Mouse (Mus musculus) embryonic stem cell, embryonic (primary cell): ENCODE results near the gene Ifitm6.
"Not testable (repeated sequence)": the region's sequence is repeated elsewhere in the genome, so short reads cannot be mapped to it uniquely, and the experiment has no call there.

Source experiments
- CTCF ChIA-PET, 4 experiments: fragments of 300-600 bp in 2 of 4; fragments of 350-600 bp in 2 of 4; sonication (Branson Sonifier 250); formaldehyde crosslinking; loops; one replicate each; lab custom pipeline; 2022; ENCODE audit warnings: inconsistent platforms in 2 of 4; lab: Charles Lee
- POLR2A ChIA-PET, 4 experiments: fragments of 300-600 bp in 2 of 4; fragments of 350-600 bp in 2 of 4; sonication (Branson Sonifier 250); formaldehyde crosslinking; loops; one replicate each; lab custom pipeline; 2022; ENCODE audit warnings: antibody characterized with exemption in 4 of 4, inconsistent platforms in 1 of 4; lab: Charles Lee

Gene Ifitm6

GRCm38 (mm10) chr7:141006914-141007313 lies 10.8 kb downstream of the Ifitm6 start:
- ChIA-PET POLR2A (interaction anchor here in 3 of 4 experiments (0.8 to 6.8 kb wide), 22 partner anchors 12 to 98 kb away, joined by 3 to 45 read pairs (median 4); partner anchors contain the start of genes B4galnt4 (in 1 of the 3), Gm45717 (in 1 of the 3), Ifitm1 (in 1 of the 3) and Ifitm2 (in 1 of the 3)), CTCF (interaction anchor here in 3 of 4 experiments (0.6 to 3.9 kb wide), 8 partner anchors 26 to 129 kb away, joined by 3 to 45 read pairs (median 6); partner anchors contain the start of gene Pgghg (in 1 of the 3))

GRCm38 (mm10) chr7:141006446-141006845 lies 11.3 kb downstream of the Ifitm6 start:
- POLR2A ChIA-PET = interaction anchor here in 3 of 4 experiments (0.8 to 6.8 kb wide), 17 partner anchors 12 to 97 kb away, joined by 3 to 45 read pairs (median 4); partner anchors contain the start of genes Gm45717 (in 1 of the 3), Ifitm1 (in 1 of the 3) and Ifitm2 (in 1 of the 3)

GRCm38 (mm10) chr7:141003248-141004010 lies 14.3 kb downstream of the Ifitm6 start:
- ChIA-PET POLR2A (interaction anchor here in 1 of 4 experiments (1.0 kb wide), 1 partner anchor 13 kb away, joined by 3 read pairs; no protein-coding TSS in a partner anchor), CTCF (interaction anchor here in 1 of 4 experiments (0.6 kb wide), 1 partner anchor 48 kb away, joined by 3 read pairs; no protein-coding TSS in a partner anchor)

More at GRCm38 (mm10) chr7:141006446-141006845, 11.3 kb downstream of the Ifitm6 start:
- CTCF ChIA-PET = interaction anchor here in 2 of 4 experiments (0.6 to 1.7 kb wide), 4 partner anchors 21 to 98 kb away, joined by 3 to 9 read pairs (median 4); no protein-coding TSS in a partner anchor

GRCm38 (mm10) chr7:141000881-141001708 lies 16.6 kb downstream of the Ifitm6 start:
- ChIA-PET POLR2A (interaction anchor here in 3 of 4 experiments (0.5 to 1.4 kb wide), 5 partner anchors 12 to 62 kb away, joined by 3 to 7 read pairs (median 5); no protein-coding TSS in a partner anchor), CTCF (interaction anchor here in 1 of 4 experiments (0.7 kb wide), 1 partner anchor 42 kb away, joined by 3 read pairs; no protein-coding TSS in a partner anchor)

- CTCF ChIA-PET = interaction anchor here in 1 of 4 experiments (0.7 kb wide), 1 partner anchor 52 kb away, joined by 3 read pairs; no protein-coding TSS in a partner anchor
- POLR2A ChIA-PET = interaction anchor here in 1 of 4 experiments (0.7 to 0.8 kb wide), 2 partner anchors 42 to 43 kb away, joined by 3 to 4 read pairs; no protein-coding TSS in a partner anchor
Observed at GRCm38 (mm10) chr7:140998853-140999700, 18.6 kb downstream of the Ifitm6 start.

GRCm38 (mm10) chr7:140997817-140998216 lies 19.9 kb downstream of the Ifitm6 start:
- ChIA-PET CTCF (interaction anchor here in 3 of 4 experiments (0.6 to 1.7 kb wide), 4 partner anchors 13 to 89 kb away, joined by 3 to 4 read pairs (median 4); no protein-coding TSS in a partner anchor), POLR2A (interaction anchor here in 1 of 4 experiments (1.2 kb wide), 1 partner anchor 34 kb away, joined by 3 read pairs; no protein-coding TSS in a partner anchor)

- POLR2A ChIA-PET = interaction anchor here (0.6 to 4.6 kb wide), 12 partner anchors 9 to 1778 kb away, joined by 3 to 26 read pairs (median 5); no protein-coding TSS in a partner anchor
- CTCF ChIA-PET = interaction anchor here in 3 of 4 experiments (0.5 to 2.5 kb wide), 5 partner anchors 17 to 75 kb away, joined by 3 to 11 read pairs (median 5); partner anchors contain the start of gene Ifitm1 (in 1 of the 3)
Observed at GRCm38 (mm10) chr7:140991117-140991689, 26.5 kb downstream of the Ifitm6 start.

- POLR2A ChIA-PET = interaction anchor here (0.6 to 4.6 kb wide), 23 partner anchors 8 to 1777 kb away, joined by 3 to 26 read pairs (median 4); partner anchors contain the start of genes Gm45785 (in 1 of the 4) and Ric8a (in 1 of the 4)
- CTCF ChIA-PET = interaction anchor here in 3 of 4 experiments (0.6 to 2.5 kb wide), 5 partner anchors 18 to 140 kb away, joined by 3 to 11 read pairs (median 5); partner anchors contain the start of gene Ifitm1 (in 1 of the 3)
Observed at GRCm38 (mm10) chr7:140990622-140991021, 27.1 kb downstream of the Ifitm6 start.

GRCm38 (mm10) chr7:140990185-140990584 lies 27.5 kb downstream of the Ifitm6 start:
- POLR2A ChIA-PET = interaction anchor here (0.7 to 4.6 kb wide), 34 partner anchors 8 to 1777 kb away, joined by 3 to 26 read pairs (median 4); partner anchors contain the start of genes Gm45785 (in 1 of the 4), Psmd13 (in 1 of the 4), Ptdss2 (in 1 of the 4) and Rassf7 (in 1 of the 4)
- CTCF ChIA-PET = interaction anchor here in 3 of 4 experiments (0.6 to 2.5 kb wide), 6 partner anchors 18 to 139 kb away, joined by 3 to 11 read pairs (median 5); partner anchors contain the start of gene Ifitm1 (in 1 of the 3)

GRCm38 (mm10) chr7:140989022-140989421 lies 28.7 kb downstream of the Ifitm6 start:
- CTCF ChIA-PET = interaction anchor here in 2 of 4 experiments (0.8 to 2.5 kb wide), 5 partner anchors 19 to 86 kb away, joined by 3 to 11 read pairs (median 4); no protein-coding TSS in a partner anchor
- POLR2A ChIA-PET = interaction anchor here in 3 of 4 experiments (0.6 to 4.6 kb wide), 18 partner anchors 12 to 872 kb away, joined by 3 to 26 read pairs (median 4); partner anchors contain the start of genes Psmd13 (in 1 of the 3), Ptdss2 (in 1 of the 3) and Sirt3 (in 1 of the 3)

GRCm38 (mm10) chr7:140987182-140988138 lies 30.3 kb downstream of the Ifitm6 start:
- ChIA-PET CTCF (interaction anchor here in 1 of 4 experiments (0.7 kb wide), 1 partner anchor 77 kb away, joined by 5 read pairs; no protein-coding TSS in a partner anchor), POLR2A (interaction anchor here in 3 of 4 experiments (0.5 to 1.6 kb wide), 12 partner anchors 11 to 94 kb away, joined by 3 to 7 read pairs (median 3); no protein-coding TSS in a partner anchor)

GRCm38 (mm10) chr7:140982971-140983370 lies 34.8 kb downstream of the Ifitm6 start:
- ChIA-PET POLR2A (interaction anchor here (0.5 to 2.7 kb wide), 15 partner anchors 7 to 77 kb away, joined by 3 to 15 read pairs (median 5); partner anchors contain the start of gene Ifitm1 (in 1 of the 4)), CTCF (interaction anchor here in 3 of 4 experiments (1.0 to 1.5 kb wide), 4 partner anchors 15 to 66 kb away, joined by 3 to 6 read pairs (median 5); partner anchors contain the start of gene Ifitm1 (in 1 of the 3))

- POLR2A ChIA-PET = interaction anchor here in 3 of 4 experiments (0.6 to 2.7 kb wide), 22 partner anchors 8 to 196 kb away, joined by 3 to 15 read pairs (median 4); partner anchors contain the start of genes Ifitm1 (in 1 of the 3) and Rnh1 (in 1 of the 3)
- CTCF ChIA-PET = interaction anchor here in 1 of 4 experiments (1.2 to 1.5 kb wide), 2 partner anchors 14 to 67 kb away, joined by 6 read pairs; partner anchors contain the start of gene Ifitm1
Observed at GRCm38 (mm10) chr7:140981704-140982103, 36.0 kb downstream of the Ifitm6 start.

- CTCF ChIA-PET = not testable (repeated sequence)
- POLR2A ChIA-PET = interaction anchor here in 3 of 4 experiments (0.6 to 2.6 kb wide), 10 partner anchors 9 to 71 kb away, joined by 3 to 7 read pairs (median 3); no protein-coding TSS in a partner anchor
Observed at GRCm38 (mm10) chr7:140976720-140977119, 41.0 kb downstream of the Ifitm6 start.
